Mouse (Mus musculus): ENCODE data around the gene Gramd4.

DNA sequence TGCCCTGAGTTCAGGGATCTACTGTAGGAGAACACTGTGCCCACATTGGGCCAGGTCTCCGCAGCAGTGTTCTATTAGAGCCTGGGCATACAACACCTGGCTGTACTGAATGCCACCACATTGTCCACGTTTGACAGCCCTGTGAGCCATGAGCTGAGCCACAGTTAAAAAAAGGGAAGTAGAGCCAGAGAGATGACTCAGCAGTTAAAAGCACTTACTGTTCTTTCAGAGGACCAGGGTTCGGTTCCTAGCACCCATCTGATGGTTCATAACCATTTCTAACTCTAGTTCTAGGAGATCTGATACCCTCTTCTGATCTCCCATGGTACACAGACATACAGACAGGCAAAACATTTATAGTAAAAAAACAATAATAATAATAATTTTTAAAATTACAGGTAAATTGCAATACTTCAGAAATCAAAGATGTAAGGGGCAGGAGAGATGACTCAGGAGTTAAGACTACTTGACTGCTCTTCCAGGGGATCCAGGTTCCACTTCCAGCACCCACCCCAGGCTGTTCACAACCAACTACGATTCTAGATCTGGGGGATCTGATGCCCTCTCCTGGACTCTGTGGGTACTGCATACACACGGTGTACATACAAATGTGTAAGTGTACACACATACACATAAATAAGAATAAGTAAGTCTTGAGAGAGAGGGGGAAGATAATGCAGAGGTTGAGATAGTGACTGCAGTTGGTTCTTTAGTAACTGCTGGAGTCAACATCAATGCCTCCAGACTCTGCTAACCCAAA, 38.6 kb upstream of the Gramd4 start:
- TF ChIP-seq TAL1 (IDR thresholded peaks at IDR 0.05; ENCODE audit: low read length) = no peak
- TF ChIP-seq GATA1 (IDR thresholded peaks at IDR 0.05; ENCODE audit: low read length) = no peak
